Mouse (Mus musculus) heart, postnatal 4 days (tissue): ENCODE measurements around the gene Tcp10b. TPM values are rescaled to one million over a fixed set of nuclear protein-coding genes. Genes with fewer than 3 reads are reported as not detected.

ENCODE experiments used
- total RNA-seq, 2 experiments: library from RNA; stranded (reverse); gene quantifications; 2 replicates each; pipeline ENCODE4 v1.2.3; 2021

The Tcp10b gene
- total RNA-seq, 2 experiments from 2014 or later = 0.34 to 1.2 TPM

Other genes starting within 250 kb of the Tcp10b start
- under 1 TPM; 0.34 to 0.41 TPM for gene Mas1, start 193.0 kb upstream of the Tcp10b start, total RNA-seq
- gene Mrgprh, start 185.1 kb upstream of the Tcp10b start, total RNA-seq = under 1 TPM; 0.36 to 0.95 TPM
- gene Pnldc1, start 150.9 kb upstream of the Tcp10b start, total RNA-seq = 1 to 10 TPM; 1.5 to 1.8 TPM
- gene Tcp1, start 145.4 kb upstream of the Tcp10b start, total RNA-seq = 100 to 1,000 TPM; 292 to 296 TPM
- gene Mrpl18, start 144.8 kb upstream of the Tcp10b start, total RNA-seq = 100 to 1,000 TPM; 162 to 168 TPM
- not detected for gene Acat3, start 120.5 kb upstream of the Tcp10b start, total RNA-seq
- 10 to 100 TPM; 20.3 to 21.1 TPM for gene Acat2, start 100.4 kb upstream of the Tcp10b start, total RNA-seq
- gene Wtap, start 66.9 kb upstream of the Tcp10b start, total RNA-seq = 10 to 100 TPM; 54.9 to 56.8 TPM
- 100 to 1,000 TPM; 589 to 631 TPM for gene Sod2, start 54.3 kb upstream of the Tcp10b start, total RNA-seq
- under 1 TPM in 1 of 2 experiments, not detected in 1; 0.23 TPM for gene Gpr31b, start 8.8 kb upstream of the Tcp10b start, total RNA-seq
- gene Unc93a, start 70.7 kb downstream of the Tcp10b start, total RNA-seq = not detected
- gene Smok2a, start 160.1 kb downstream of the Tcp10b start, total RNA-seq = not detected
- gene Smok2b, start 169.2 kb downstream of the Tcp10b start, total RNA-seq = not detected